Mouse (Mus musculus) thymus, adult 18-20 months (tissue): ENCODE data around the gene Hmga1b.
"Not testable (repeated sequence)": the region's sequence is repeated elsewhere in the genome, so short reads cannot be mapped to it uniquely, and the experiment has no call there.

Experiments
- DNase-seq, 2 experiments: peaks; one replicate each; pipeline ENCODE4 v3.0.0; 2022; ENCODE audit warnings: mixed read lengths in 2 of 2

The Hmga1b gene

DNA sequence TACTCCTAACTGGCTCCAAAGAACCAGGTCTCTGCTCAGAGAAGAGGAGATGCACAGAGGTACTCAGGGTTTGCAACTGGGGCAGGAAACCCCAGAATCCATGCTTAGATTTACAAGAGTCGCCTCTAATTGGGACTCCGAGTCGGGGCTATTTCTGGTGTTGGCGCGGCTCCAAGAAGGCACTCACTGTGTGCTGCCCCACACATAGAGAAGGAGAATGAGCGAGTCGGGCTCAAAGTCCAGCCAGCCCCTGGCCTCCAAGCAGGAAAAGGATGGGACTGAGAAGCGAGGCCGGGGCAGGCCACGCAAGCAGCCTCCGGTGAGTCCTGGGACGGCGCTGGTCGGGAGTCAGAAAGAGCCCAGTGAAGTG, at the start of gene Hmga1b:
Hmga1b (plus strand) TSS at position 123 of the 370 bp plus-strand sequence.
- DNase-seq: not testable (repeated sequence)

DNA sequence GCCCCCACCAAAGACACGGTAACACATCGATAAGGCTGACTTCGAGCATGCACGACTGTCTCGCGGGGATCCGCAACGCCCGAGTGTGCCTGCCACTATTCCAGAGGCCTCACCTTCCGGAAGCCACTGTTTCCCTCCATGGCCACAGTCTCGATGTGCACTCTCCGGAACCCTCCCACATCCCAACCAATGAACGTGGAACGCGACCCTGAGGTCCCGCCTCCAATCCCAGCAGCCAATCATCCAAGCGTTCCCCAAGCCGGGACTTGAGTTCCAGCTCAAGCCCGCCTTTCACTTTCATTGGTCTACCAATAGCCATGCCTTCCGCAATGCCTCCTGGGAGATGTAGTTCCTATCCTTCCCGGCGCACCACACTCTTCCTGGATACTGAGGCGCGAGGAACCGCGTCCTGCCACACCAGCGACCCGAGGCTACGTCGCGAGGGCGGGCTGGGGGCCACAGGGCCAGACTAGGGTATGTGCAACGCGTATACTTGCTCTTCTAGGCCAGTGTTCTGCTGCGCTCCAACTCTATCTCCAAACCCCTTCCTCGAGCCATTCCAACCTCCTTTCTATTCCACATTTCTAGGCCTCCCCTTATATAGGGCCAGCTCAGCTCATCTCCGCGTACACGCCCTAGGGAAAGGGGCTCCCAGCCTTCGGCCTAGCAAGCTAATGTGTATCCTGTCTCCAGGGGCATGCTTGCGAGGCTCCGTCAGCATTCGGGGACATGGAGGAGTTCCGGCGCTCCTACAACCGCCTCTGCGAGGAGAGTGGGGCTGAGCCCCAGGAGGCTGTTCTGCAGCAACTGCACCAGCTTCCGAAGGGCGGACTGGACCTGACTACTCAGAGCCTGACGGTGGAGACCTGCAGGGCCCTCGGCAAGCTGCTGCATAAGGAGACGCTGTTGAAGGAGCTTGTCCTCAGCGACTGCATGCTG, 48.7 kb upstream of the Hmga1b start, which contains the start of the genes Cenpx and Lrrc45:
Cenpx (minus strand) TSS at position 159 of the 939 bp plus-strand sequence.
Lrrc45 (plus strand) TSS at position 346 of the 939 bp plus-strand sequence.
- peak; percentile 97 to 99 for DNase-seq

DNA sequence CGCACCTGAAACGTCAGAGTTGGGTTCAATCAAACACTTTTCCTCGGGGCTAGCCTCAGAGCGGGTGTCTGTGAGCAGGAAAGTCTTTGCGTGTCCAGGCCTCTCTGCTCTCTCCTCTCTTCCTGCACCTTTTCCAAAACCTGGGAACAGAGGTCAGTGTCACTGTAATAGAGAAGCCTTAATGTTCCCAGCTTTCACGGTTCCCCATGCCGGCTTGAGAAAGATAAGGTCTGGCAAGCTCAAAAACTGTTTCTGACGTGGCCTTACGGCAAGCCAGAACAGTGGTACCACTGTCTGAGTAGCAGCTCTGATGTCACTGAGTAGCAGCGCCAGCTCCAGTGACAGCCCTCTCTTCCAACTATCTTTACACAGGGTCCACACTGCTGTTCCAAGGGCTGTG, 48.0 kb upstream of the Hmga1b start:
- DNase-seq: no peak

DNA sequence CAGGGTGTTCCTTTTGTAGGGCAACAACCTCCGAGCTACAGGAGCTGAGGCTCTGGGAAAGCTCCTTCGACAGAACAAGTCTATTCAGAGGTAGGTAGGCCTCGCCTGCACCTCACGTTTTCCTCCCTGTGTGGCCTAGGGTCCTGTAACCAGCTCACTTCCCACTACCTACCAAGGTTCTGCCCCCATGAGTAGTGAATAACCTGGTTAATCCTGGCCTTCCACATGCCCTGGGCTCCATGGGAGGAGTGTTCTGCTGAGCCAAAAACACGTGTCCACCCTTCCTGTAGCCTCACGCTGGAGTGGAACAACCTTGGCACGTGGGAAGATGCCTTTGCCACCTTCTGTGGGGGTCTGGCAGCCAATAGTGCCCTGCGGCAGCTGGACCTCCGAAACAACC, 47.5 kb upstream of the Hmga1b start:
- DNase-seq: no peak

DNA sequence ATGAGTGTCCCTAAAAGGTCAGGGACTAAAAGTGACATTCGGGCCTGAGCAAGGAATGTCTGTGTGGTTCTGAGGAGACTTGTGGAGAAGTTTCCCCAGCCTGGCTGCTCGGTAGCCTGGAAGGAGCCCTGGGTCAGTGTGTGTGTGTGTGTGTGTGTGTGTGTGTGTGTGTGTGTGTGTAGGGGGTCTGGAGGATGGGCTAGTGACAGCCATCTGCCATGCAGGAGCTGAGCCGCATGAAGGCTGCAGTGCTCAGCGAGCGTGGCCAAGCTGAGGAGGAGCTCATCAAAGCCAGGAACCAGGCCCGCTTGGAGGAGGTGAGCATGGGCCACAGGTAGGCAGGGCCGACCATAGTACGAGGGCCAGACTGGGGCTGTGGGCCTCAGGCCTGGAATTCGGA, 43.4 kb upstream of the Hmga1b start:
- DNase-seq: no peak

DNA sequence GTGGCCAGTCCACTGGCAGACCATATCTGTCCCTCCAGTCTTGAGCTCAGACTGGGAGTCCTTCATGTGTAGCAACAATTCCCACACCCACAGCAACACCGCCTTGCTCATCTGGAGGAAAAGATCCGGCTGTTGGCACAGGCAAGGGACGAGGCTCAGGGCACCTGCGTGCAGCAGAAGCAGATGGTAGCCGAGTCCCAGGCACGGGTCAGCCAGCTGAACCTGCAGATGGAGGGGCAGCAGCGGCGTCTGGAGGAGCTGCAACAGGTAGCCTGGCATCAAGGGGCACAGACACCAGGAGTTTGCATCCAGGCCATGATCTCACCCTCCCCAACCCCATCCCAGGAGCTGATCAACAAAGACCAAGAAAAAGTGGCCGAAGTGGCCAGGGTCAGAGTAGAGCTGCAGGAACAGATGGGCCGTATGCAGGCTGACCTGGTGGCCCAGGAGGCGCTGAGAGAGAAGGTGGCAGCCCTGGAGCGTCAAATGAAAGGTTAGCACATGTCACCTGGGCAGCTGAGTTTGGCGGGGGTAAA, 42.7 kb upstream of the Hmga1b start:
- no peak for DNase-seq

DNA sequence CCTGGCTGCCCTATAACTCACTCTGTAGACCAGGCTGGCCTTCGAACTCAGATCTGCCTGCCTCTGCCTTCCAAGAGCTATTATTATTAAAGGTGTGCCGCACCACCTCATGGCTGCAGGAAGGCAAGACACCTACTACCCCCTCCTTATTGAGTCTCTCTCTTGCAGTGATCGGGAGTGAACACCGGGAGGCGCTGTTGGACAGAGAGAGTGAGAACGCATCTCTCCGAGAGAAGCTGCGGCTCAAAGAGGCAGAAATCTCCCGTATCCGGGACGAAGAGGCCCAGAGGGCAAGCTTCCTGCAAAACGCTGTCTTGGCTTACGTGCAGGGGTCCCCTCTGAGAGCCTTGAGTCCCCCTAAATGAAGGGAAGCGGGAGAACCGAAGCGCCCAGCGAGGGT, 42.1 kb upstream of the Hmga1b start:
- peak; percentile 75 to 80 for DNase-seq

DNA sequence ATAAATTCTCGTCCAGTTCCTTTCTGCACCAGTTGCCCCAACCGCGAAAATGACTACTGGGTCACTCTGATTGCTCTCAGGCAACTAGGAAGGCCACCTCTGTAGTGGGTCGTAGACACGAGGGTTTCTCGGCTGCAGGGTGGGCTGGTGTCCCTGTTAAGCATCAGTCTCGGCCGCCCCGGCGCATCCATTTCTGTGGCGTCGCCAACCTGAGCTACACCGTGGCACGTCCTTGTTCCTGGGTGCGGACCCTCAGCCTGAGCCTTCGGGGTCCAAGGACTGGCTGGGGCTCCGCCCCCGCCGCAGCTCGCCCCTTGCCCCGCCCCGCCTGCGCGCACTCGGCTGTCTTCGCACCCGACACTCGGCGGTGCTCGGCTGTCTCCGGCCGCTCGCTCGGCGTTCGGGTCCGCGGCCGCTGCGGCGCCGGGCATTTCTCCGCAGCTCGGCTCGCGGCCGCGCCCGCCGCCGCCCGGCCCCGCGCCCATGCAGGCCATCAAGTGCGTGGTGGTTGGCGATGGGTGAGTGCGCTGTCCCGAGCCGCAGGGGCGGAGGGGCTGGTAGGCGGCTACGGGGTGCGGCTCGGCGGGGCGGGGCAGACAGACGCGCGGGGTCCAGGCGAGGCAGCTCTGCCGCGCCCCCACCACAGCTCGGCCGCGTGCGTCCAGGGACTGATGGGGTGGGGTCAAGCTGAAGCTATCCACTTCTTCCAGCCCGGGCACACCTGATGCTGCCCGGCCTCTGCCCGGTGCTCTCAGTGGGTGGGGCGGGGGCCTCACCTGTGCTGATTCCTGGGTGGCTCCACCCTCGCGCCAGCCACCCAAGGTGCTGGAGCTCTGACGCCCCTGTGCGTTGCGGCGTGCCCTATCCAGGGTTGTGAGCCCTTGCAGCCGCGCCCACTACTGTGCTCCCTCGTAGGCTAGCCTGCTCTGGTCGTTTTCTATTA, 41.2 kb upstream of the Hmga1b start, which contains the start of gene Rac3:
Rac3 (plus strand) TSS at position 347 of the 943 bp plus-strand sequence.
- DNase-seq: no peak

DNA sequence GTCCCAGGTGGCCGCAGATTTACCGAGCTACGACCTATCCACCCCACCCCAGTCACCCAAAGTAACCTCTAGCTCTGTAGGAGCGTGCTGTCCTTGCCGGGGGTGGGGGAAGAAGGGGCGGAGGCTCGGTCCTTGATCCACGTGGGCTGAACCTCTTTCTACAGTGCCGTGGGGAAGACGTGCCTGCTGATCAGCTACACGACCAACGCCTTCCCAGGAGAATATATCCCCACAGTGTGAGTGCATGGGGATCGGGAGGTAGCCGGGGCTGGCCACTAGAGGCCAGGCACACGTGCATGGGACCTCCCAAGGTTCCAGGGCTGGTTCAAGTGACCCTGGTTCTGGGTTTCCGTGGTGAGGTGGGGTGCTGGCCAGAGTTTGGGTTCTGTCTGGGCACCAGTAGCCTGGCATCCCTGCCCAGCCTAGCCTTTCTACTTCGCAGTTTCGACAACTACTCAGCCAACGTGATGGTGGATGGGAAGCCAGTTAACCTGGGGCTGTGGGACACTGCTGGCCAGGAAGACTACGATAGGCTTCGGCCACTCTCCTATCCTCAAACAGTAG, 40.4 kb upstream of the Hmga1b start:
- DNase-seq: no peak

DNA sequence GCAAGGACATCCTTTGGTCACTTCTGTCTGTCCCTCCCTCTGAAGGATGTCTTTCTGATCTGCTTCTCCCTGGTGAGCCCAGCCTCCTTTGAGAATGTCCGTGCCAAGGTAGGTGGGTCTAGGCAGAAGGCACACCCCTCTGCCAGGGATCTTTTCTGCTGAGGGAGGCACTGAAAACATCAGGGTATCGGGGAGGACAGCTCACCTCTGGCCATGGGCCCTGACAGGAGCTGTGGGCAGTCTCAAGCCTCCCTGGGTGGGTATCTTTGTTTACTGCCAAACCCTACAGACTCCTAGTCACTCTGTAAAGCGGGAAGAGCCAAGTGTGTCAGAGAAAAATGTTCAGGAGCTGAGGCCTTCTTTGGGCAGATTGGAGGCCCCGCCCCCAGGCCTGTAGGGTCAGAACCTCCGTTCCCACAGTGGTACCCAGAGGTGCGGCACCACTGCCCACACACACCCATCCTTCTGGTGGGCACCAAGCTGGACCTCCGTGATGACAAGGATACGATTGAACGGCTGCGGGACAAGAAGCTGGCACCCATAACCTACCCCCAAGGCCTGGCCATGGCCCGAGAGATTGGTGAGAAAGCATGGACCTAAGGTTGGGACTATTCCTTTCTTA, 39.7 kb upstream of the Hmga1b start:
- no peak for DNase-seq

DNA sequence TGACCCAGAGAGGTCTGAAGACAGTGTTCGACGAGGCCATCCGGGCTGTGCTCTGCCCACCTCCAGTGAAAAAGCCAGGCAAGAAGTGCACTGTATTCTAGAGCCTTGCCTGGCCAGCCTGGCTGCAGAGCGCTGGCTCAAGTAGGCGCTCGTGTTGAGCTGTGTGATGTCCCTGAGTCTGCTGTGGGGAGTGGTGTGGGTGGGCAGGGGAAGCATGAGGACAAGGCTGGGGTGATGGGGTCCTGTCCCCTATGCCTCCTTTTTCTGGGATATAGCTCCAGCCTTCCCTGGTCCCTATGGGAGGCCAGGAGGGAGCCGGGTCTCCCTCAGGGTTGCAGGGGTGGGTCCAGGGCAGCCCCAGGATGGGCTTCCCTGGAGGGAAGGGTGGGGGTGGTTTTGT, 39.1 kb upstream of the Hmga1b start:
- DNase-seq: no peak

DNA sequence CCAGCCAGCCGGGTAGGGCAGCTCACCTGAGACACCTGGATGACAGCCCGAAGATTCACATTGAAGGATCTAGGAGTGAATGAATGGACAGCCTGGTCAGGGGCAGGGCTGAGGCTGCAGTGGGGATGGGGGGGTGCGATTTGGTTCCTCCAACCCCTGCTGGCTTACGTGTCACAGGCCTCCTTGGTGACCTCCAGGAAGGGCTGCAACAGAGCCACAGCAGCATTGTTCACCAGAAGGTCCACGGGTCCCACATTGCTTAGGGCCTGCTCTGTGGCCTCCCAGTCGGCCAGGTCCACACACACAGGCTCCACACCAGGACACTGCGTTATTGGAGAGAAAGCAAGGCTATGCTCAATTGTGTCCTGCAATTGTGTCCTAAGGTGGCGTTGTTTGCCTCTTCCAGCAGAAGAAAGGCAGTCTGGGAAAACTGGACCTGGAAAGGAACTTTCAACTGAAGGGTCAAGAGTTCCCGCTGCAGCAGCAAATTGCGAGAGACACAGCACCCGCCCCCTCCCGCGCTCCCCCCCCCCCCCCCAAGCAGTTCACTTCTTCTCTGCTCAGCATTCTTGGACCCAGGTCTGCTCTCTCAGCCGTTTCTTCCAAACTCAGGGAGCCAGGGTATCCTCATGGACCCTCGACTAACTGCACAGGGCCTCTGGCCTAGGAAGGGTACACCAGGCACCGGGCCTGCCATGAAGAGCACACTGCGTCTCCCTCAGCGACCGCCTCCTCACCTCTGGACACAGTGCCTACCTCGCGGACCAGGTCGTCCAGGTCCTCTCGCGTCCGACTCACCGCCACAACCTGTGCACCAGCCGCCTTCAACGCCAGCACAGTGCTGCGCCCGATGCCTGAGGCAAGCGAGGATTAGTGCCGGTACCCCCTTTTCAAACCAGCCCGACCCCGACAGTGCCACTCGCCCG, 36.1 kb upstream of the Hmga1b start:
- no peak for DNase-seq

DNA sequence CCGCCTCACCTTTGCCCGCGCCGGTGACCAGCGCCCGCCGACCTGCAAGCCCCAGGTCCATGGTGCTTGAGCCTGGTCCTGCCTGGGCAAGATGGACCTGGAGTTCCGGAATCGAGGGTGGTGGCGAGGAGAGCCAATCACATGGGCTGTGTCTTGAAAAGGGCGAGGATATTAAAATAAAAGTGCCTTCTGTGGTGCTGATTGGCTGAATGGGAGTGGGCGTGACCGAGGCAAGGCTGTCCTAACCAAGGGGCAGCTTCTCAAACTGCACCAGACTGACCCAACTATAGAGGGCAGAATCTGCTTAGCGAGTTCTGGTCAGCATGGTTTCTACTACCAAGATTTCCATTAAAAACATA, 35.4 kb upstream of the Hmga1b start, which contains the start of gene Dcxr:
Dcxr (minus strand) TSS at position 113 of the 359 bp plus-strand sequence.
- peak in 1 of 2 experiments; percentile 42 for DNase-seq

DNA sequence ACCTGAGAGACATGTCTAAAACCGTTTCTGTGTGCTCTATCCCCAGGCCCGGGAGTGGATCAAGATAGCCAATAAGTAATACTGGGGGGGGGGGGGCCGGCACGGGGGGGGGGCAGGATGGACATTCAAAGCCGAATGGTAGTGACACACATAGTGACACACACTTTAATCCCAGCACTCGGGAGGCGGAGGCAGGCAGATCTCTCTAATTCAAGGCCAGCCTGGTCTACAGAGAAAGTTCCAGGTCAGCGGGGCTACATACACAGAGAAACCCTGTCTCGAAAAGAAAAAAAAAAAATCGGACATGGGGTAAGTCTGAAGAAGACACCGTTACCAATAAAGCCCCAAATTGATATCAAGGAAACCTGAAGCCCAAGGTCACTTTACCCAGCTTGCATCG, 35.0 kb upstream of the Hmga1b start:
- no peak for DNase-seq

DNA sequence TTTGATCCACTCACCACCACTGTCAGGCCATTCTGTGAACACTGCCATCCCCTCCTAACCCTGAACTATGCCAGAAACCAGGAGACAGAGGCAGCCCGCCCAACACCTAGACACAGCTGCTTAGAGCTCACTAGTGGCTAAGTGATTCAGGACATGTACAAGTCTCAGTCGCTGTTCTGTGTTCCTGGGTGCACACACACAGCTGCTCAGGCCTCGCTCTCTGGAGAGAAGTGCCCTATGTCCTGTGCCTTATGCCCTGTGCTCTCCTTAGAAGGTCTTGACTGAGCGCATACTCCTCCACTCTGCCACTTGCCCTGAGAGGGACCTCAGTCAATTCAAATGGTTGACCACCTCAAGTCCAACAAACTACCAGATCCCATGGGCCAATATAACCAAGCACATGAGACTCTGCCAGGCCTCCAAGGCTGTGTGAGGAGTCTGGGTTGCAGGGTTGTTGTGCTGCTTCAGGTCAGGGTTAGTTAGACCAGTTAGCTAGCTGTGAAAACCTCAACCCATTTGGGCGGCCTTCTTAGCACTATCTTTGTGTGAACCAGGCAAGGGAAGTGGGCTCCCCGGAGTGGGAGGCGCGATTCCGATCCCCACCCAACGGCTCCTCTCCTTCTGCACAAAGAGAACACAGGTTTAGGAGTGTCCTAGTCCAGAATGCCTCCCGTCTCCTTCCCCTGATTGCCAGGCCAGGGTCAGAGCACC, 33.9 kb upstream of the Hmga1b start:
- DNase-seq: no peak

DNA sequence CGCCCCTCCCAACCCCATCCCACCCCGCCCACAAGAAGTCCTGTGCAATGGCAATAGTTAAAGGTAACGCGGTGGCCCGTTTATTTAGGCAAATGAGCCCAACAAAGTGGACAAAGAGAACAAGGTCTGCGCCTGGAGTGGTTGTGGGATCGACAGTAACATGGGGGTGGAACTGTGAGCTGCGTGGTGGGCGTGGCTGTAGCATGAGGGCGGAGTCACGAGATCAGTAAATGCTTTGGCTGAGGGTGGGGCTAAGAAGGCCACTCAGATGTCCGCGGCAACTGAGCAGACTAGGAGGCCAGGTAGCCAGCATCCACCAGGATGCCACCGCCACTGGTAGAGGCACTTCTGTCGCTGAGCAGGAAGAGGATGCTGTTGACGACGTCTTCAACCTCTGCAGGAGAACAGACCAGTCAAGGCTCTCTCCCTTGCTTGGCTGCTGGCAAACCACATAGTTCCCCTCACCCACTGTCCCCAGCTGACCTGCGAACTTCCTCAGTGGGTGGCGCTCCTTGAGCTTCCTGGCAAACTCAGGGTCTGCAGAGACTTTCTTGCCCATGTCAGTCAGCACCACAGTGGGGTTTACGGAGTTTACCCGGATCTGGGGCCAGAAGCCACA, 33.1 kb upstream of the Hmga1b start:
- not testable (repeated sequence) for DNase-seq

DNA sequence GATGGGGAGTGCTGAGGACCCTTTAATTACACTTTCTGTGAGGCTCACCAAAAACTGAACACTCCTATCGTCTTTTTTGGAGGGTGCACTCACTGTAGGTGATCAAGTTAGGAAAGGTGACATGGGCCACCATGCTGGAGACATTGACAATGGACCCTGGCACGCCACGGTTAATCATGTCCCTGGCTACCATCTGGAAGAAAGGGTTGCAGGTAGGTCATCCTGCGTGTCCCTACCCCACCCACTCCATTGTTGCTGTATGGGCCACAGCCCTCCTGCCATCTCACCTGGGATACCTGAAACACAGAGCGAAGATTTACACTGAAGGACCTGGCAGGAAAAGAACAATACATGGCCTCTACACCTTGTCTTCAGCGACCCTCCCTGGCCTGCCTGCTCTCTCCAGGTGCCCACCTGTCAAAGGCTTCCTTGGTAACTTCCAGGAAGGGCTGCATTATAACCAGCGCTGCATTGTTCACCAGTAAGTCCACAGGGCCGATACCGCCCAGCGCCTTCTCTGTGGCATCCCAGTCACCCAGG, 32.2 kb upstream of the Hmga1b start:
- no peak for DNase-seq

DNA sequence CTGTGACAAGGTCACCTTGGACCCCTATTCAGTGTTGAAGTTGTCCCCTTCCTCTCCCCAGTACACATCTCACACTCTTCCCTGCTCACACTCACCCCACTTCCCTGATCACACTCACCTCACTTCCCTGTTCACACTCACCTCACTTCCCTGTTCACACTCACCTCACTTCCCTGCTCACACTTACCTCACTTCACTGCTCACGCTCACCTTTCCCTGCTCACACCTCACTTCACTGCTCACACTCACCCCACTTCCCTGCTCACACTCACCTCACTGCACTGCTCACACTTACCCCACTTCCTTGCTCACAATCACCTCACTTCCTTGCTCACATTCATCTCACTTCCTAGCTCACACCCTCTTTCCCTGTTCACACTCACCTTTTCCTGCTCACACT, 31.2 kb upstream of the Hmga1b start:
- no peak for DNase-seq

DNA sequence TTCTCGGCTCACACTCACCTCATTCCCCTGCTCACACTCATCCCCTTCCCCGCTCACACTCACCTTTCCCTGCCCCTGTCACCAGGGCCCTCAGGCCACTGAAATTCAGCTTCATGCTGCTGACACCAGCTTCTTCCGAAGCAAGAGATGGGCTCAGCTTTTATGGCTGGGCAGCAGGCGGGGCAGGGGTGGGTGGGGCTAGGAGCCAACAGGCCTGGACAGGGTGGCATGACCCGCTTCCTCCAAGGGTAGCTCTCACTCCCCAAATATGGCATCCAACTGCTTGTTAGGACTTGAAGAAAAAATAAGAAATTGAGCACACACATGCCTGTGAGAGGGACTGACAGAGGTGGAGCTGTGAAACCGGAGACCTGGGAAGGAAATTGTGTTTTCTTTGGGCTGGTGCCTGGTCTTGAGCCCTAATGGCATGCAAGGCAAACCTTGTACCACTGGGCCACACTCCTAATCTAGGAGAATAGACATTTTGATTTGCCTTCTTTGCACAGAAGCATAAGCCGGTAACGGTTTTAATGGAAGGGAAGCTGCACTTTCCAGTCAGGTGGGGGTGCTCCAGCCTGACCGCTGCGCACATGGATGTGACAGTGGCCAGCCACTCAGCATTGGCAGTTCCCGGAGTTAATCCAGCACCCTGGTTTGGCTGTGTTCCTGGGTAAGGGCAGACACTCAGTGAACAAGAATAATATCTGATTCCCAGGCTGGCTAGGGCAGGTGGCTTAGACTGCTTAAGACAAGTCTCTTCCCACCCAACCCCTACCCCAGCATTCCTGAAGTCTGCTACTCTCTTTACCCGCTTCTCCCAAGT, 30.5 kb upstream of the Hmga1b start, which contains the start of gene Cbr2:
Cbr2 (minus strand) TSS at position 257 of the 823 bp plus-strand sequence.
- no peak for DNase-seq
